Mouse (Mus musculus): Measurements from ENCODE around the gene Mrgpra9.
"Not testable (repeated sequence)": the region's sequence is repeated elsewhere in the genome, so short reads cannot be mapped to it uniquely, and the experiment has no call there.

Mrgpra9 gene

DNA sequence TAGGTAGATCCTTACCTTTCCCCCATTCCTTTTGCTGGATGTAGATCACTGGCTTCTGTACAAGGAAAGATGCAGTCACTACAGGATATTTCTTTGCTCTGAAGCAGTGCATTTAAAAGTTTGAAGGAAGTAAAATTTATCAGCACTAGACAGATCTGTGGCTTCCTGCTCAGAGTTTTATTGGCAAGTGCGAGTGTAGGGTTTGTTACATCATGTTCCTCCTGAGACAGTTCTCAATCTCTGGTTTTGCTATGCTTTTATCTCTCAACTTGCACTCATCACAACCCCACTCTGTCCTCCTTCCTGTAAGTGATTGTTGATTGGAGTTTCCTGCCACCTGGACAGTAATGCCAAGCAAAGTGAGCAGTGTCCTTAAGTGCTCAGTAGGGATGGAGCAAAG is at the start of gene Mrgpra9:
Mrgpra9 (minus strand) TSS at position 79 of the 400 bp plus-strand sequence.
- no peak for DNase-seq (ENCODE audit: low spot score)

DNA sequence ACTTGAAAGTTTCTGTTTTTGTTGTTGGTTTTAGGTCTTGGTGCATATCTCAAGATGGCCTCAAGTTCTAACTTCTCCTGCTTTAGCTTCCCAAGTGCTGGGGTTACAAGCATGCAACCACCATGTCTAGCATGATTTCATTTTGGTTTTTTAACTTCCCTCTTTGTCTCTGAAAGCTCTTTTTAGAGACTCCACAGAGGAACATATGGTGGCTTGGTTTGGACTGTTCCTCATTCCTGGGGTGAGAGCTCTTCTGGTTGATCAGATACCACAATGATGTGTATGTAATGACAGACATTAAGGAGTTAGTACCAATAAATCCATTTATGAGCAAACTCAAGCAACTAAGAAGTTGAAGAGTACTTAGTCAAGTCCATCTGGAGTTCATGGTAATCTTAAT is 47.0 kb upstream of the Mrgpra9 start:
- DNase-seq (ENCODE audit: low spot score), result not testable (repeated sequence)

DNA sequence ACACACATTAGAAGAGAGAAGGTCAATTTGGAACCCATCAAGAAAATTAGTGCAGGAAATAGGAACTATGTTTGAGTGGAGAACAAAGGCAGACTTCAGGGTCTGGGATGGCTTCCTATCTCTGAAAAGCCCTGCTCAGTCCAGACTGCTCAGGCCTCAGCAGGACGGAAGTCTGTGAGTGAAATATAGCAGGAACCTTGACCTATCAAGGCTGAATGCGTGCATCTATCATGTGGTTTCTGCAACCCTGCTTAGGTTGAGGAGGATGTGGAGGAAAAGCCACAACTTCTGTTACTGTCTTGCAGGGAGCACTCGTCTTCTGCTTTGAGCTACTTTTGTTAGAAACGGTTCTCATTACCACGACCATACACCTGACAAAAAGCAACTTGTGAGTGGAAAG is 18.9 kb upstream of the Mrgpra9 start:
- DNase-seq (ENCODE audit: low spot score), result not testable (repeated sequence)

DNA sequence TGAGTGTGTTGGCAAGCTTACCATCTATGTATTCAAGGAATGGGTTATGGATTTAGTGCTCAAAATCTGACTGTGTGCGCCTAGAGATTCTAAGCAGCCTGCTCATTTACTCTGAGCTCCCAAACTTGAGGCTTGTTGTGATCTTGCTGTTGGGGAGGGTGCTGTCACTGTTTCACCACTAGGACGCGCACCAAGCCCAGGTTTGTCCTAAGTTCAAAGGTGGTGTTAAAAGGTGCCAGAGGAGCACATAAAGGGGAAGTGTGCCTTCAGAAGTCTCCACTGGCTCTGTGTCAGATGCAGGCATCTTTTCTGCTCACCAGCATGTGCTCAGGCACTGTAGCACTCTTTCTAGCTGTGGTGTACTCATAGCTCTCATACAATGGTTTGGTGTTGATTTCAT is 8.0 kb downstream of the Mrgpra9 start:
- DNase-seq (ENCODE audit: low spot score), result no peak

DNA sequence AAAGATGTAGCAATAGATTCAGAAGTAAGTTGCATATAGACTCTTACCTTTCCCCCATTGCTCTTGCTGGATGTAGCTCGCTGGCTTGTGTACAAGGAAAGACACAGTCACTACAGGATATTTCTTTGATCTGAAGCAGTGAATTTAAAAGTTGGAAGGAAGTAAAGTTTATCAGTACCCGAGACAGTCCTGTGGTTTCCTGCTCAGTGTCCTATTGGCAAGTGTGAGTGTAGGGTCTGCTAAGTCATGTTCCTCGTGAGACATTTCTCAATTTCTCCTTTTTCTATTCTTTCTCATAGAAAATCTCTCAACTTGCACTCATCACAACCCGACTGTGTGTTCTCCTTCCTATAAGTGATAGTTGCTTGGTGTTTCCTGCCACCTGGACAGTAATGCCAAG is 47.8 kb downstream of the Mrgpra9 start, which contains the start of gene Mrgpra6:
Mrgpra6 (minus strand) TSS at position 91 of the 400 bp plus-strand sequence.
- DNase-seq (ENCODE audit: low spot score), result no peak

DNA sequence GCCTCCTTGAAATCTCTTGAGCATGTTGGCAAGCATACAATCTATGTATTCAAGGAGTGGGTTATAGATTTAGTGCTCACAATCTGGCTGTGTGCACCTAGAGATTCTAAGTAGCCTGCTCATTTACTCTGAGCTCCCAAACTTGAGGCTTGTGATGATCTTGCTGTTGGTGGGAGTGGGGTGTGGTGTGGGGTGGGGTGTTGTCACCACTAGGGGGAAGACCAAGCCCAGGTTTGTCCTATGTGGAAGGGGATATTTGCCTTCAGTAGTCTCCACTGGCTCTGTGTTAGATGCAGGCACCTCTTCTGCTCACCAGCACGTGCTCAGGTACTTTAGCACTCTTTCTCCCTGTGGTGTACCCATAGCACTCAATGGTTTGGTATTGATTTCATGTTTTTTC is 57.4 kb downstream of the Mrgpra9 start:
- DNase-seq (ENCODE audit: low spot score), result no peak
